Mouse (Mus musculus): ENCODE measurements around the gene Vwf.
A peak's percentile ranks its signal among the peaks of the same experiment; 100 is the strongest.

Gene Vwf

GRCm38 (mm10) chr6:125548406-125548805, 1.8 kb downstream of the Vwf start:
- no peak for DNase-seq (ENCODE audit: low spot score)

- no peak for DNase-seq (ENCODE audit: low spot score)
Observed at GRCm38 (mm10) chr6:125550172-125550571, 3.6 kb downstream of the Vwf start.

GRCm38 (mm10) chr6:125552760-125553159, 6.2 kb downstream of the Vwf start:
- no peak for DNase-seq (ENCODE audit: low spot score)

- DNase-seq (ENCODE audit: low spot score): no peak
Observed at GRCm38 (mm10) chr6:125553551-125553950, 7.0 kb downstream of the Vwf start.

GRCm38 (mm10) chr6:125558831-125559230, 12.3 kb downstream of the Vwf start:
- DNase-seq (ENCODE audit: low spot score): no peak

GRCm38 (mm10) chr6:125561031-125561430, 14.5 kb downstream of the Vwf start:
- DNase-seq (ENCODE audit: low spot score): peak; percentile 78

GRCm38 (mm10) chr6:125561521-125561920, 14.9 kb downstream of the Vwf start:
- DNase-seq (ENCODE audit: low spot score): no peak

GRCm38 (mm10) chr6:125564812-125565281, 18.3 kb downstream of the Vwf start:
- DNase-seq (ENCODE audit: low spot score): peak; percentile 86

- no peak for DNase-seq (ENCODE audit: low spot score)
Observed at GRCm38 (mm10) chr6:125565326-125565725, 18.8 kb downstream of the Vwf start.

GRCm38 (mm10) chr6:125566656-125567055, 20.1 kb downstream of the Vwf start:
- no peak for DNase-seq (ENCODE audit: low spot score)

GRCm38 (mm10) chr6:125568381-125568780, 21.8 kb downstream of the Vwf start:
- peak; percentile 46 for DNase-seq (ENCODE audit: low spot score)

GRCm38 (mm10) chr6:125572291-125573188, 26.0 kb downstream of the Vwf start:
- no peak for DNase-seq (ENCODE audit: low spot score)

GRCm38 (mm10) chr6:125573189-125573928, 26.8 kb downstream of the Vwf start:
- DNase-seq (ENCODE audit: low spot score): peak; percentile 97

- no peak for DNase-seq (ENCODE audit: low spot score)
Observed at GRCm38 (mm10) chr6:125575080-125575479, 28.5 kb downstream of the Vwf start.

GRCm38 (mm10) chr6:125577301-125577700, 30.7 kb downstream of the Vwf start:
- no peak for DNase-seq (ENCODE audit: low spot score)

- no peak for DNase-seq (ENCODE audit: low spot score)
Observed at GRCm38 (mm10) chr6:125577882-125578646, 31.5 kb downstream of the Vwf start.

- no peak for DNase-seq (ENCODE audit: low spot score)
Observed at GRCm38 (mm10) chr6:125578647-125579011, 32.1 kb downstream of the Vwf start.

GRCm38 (mm10) chr6:125579864-125580263, 33.3 kb downstream of the Vwf start:
- no peak for DNase-seq (ENCODE audit: low spot score)

GRCm38 (mm10) chr6:125583666-125584065, 37.1 kb downstream of the Vwf start:
- no peak for DNase-seq (ENCODE audit: low spot score)

- DNase-seq (ENCODE audit: low spot score): no peak
Observed at GRCm38 (mm10) chr6:125584266-125584665, 37.7 kb downstream of the Vwf start.

GRCm38 (mm10) chr6:125585579-125585978, 39.0 kb downstream of the Vwf start:
- DNase-seq (ENCODE audit: low spot score): no peak

- no peak for DNase-seq (ENCODE audit: low spot score)
Observed at GRCm38 (mm10) chr6:125586042-125586566, 39.5 kb downstream of the Vwf start.

Measured in c-Kit-positive CD71-positive TER-119-positive erythroid progenitor cells, embryonic 14.5 days (primary cell).